Mouse (Mus musculus) embryonic facial prominence, embryonic 10.5 days (tissue): Measurements from ENCODE around the gene Olfr305. TPM values are rescaled to one million over a fixed set of nuclear protein-coding genes. Genes with fewer than 3 reads are reported as not detected.

Source experiments
- polyA plus RNA-seq: library from polyadenylated mRNA; unstranded; fragments of >200 nt; fragmentation: Nextera tagmentation; extraction: Ambion mirVana; gene quantifications from 2 replicates; pipeline ENCODE4 v1.2.1, GENCODE M21; 2016

The Olfr305 gene
- polyA plus RNA-seq, 1 experiment from 2014 or later = not detected

Other genes with a start within 250 kb of the Olfr305 start
- not detected in 2 replicates for gene Vmn2r75, start 195.2 kb downstream of the Olfr305 start, polyA plus RNA-seq
- not detected in 2 replicates for gene Vmn2r76, start 120.6 kb downstream of the Olfr305 start, polyA plus RNA-seq
- not detected in 2 replicates for gene Olfr310, start 89.8 kb downstream of the Olfr305 start, polyA plus RNA-seq
- not detected in 2 replicates for gene Olfr309, start 53.2 kb downstream of the Olfr305 start, polyA plus RNA-seq
- gene Olfr308, start 41.3 kb downstream of the Olfr305 start, polyA plus RNA-seq = not detected in 2 replicates
- gene Olfr307, start 29.3 kb downstream of the Olfr305 start, polyA plus RNA-seq = not detected in 2 replicates
- not detected in 2 replicates for gene Olfr304, start 19.7 kb upstream of the Olfr305 start, polyA plus RNA-seq
- not detected in 2 replicates for gene Olfr303, start 30.9 kb upstream of the Olfr305 start, polyA plus RNA-seq
- gene Olfr301, start 36.9 kb upstream of the Olfr305 start, polyA plus RNA-seq = not detected in 2 replicates
- not detected in 2 replicates for gene Olfr299, start 93.0 kb upstream of the Olfr305 start, polyA plus RNA-seq
- gene Olfr298, start 125.6 kb upstream of the Olfr305 start, polyA plus RNA-seq = not detected in 2 replicates
- gene Olfr297, start 153.0 kb upstream of the Olfr305 start, polyA plus RNA-seq = not detected in 2 replicates
- gene Olfr295, start 216.9 kb upstream of the Olfr305 start, polyA plus RNA-seq = not detected in 2 replicates
- gene Olfr294, start 249.7 kb upstream of the Olfr305 start, polyA plus RNA-seq = not detected in 2 replicates